Mouse (Mus musculus): ENCODE results near the gene Ang5. TPM values are rescaled to one million over a fixed set of nuclear protein-coding genes. Genes with fewer than 3 reads are reported as not detected.

Gene Ang5
- not detected in 4 replicates for total RNA-seq (2023; ENCODE audit: inconsistent age)

GRCm38 (mm10) chr14:43956769-43957168 is at the start of gene Ang5:
Gene Ang5, plus strand, starts transcription at chr14:43957069.

GRCm38 (mm10) chr14:43923459-43923858 is 33.4 kb upstream of the Ang5 start, which contains the start of gene Ear10:
Gene Ear10, minus strand, starts transcription at chr14:43923559.

GRCm38 (mm10) chr14:43924688-43925403 is 32.0 kb upstream of the Ang5 start, which contains the start of gene Gm8113:
Gene Gm8113, plus strand, starts transcription at chr14:43925390.

GRCm38 (mm10) chr14:44002169-44002568 is 45.3 kb downstream of the Ang5 start, which contains the start of gene Ang6:
Gene Ang6, minus strand, starts transcription at chr14:44002269.

Other genes starting within 250 kb of the Ang5 start
- not detected in 4 replicates for gene Gm16506, start 229.6 kb upstream of the Ang5 start, total RNA-seq (2023; ENCODE audit: inconsistent age)
- gene Gm6526, start 209.2 kb upstream of the Ang5 start, total RNA-seq (2023; ENCODE audit: inconsistent age) = not detected in 4 replicates
- not detected in 4 replicates for gene Gm8180, start 172.3 kb upstream of the Ang5 start, total RNA-seq (2023; ENCODE audit: inconsistent age)
- gene Ear1, start 81.6 kb upstream of the Ang5 start, total RNA-seq (2023; ENCODE audit: inconsistent age) = not detected in 4 replicates
- not detected in 4 replicates for gene Ear10, start 33.5 kb upstream of the Ang5 start, total RNA-seq (2023; ENCODE audit: inconsistent age)
- gene Gm8113, start 31.7 kb upstream of the Ang5 start, total RNA-seq (2023; ENCODE audit: inconsistent age) = not detected in 4 replicates
- gene Ang6, start 45.2 kb downstream of the Ang5 start, total RNA-seq (2023; ENCODE audit: inconsistent age) = not detected in 4 replicates
- gene Ear2, start 145.6 kb downstream of the Ang5 start, total RNA-seq (2023; ENCODE audit: inconsistent age) = 0.77 to 1.6 TPM in 2 of 4 replicates, not detected in the others
- gene Gm3327, start 166.8 kb downstream of the Ang5 start, total RNA-seq (2023; ENCODE audit: inconsistent age) = not detected in 4 replicates
- gene Gm8212, start 240.6 kb downstream of the Ang5 start, total RNA-seq (2023; ENCODE audit: inconsistent age) = not detected in 4 replicates

All from B cell, adult (primary cell).